Mouse (Mus musculus) hindbrain, embryonic 11.5 days (tissue): ENCODE measurements at regions not wholly inside any gene's neighbourhood (a gene's known extent, or its start where the extent isn't known, plus 50 kb on each side); places are given as distances from the start of the nearest gene placed in this dataset.

Source experiments
- ATAC-seq: fragments of 200-750 bp; cut with Nextera tagmentation; 2 replicates; pipeline ENCODE4 v1.8.0; 2017; ENCODE audit warnings: mild to moderate bottlenecking, moderate TSS enrichment, moderate library complexity; ENCODE audit not compliant: low FRiP score
- DNase-seq: peaks from one replicate; pipeline ENCODE4 v3.0.0-alpha.2; 2015; ENCODE audit warnings: low spot score
- H3K27ac ChIP-seq: fragments of 300-500 bp; sonication (generic); 2 replicates; pipeline ENCODE4 v1.5.1; 2014; ENCODE audit warnings: mild to moderate bottlenecking, low read depth, low read length
- H3K27me3 ChIP-seq: fragments of 300-500 bp; sonication (generic); 2 replicates; pipeline ENCODE4 v1.6.1; 2014; ENCODE audit warnings: mild to moderate bottlenecking, low read length, moderate library complexity, mixed read lengths; ENCODE audit not compliant: control insufficient read depth, insufficient read depth
- H3K36me3 ChIP-seq: fragments of 300-500 bp; sonication (generic); 2 replicates; pipeline ENCODE4 v1.6.1; 2014; ENCODE audit warnings: mild to moderate bottlenecking, low read length, moderate library complexity, mixed read lengths; ENCODE audit not compliant: control insufficient read depth, insufficient read depth
- H3K4me1 ChIP-seq: fragments of 300-500 bp; sonication (generic); replicated peaks from 2 replicates; pipeline ENCODE4 v1.6.1; 2014; ENCODE audit warnings: low read length, mixed read lengths; ENCODE audit not compliant: control insufficient read depth, insufficient read depth
- H3K4me2 ChIP-seq: fragments of 300-500 bp; sonication (generic); replicated peaks from 2 replicates; pipeline ENCODE4 v1.6.1; 2014; ENCODE audit warnings: mild to moderate bottlenecking, low read depth, low read length
- H3K4me3 ChIP-seq: fragments of 300-500 bp; sonication (generic); 2 replicates; pipeline ENCODE4 v1.5.1; 2014; ENCODE audit warnings: low read depth, low read length
- H3K9ac ChIP-seq: fragments of 300-500 bp; sonication (generic); 2 replicates; pipeline ENCODE4 v1.6.1; 2014; ENCODE audit warnings: low read depth, low read length
- H3K9me3 ChIP-seq: fragments of 300-500 bp; sonication (generic); 2 replicates; pipeline ENCODE4 v1.6.1; 2016; ENCODE audit warnings: low read length; ENCODE audit not compliant: control insufficient read depth
- WGBS: fragments of 180-500 bp; shearing (Covaris S2); extraction: QIAGEN DNeasy Blood & Tissue Kit; methylation state at CpG from one replicate; pipeline ENCODE4 v1.1.7; 2014; 5-methylcytosine and 5-hydroxymethylcytosine counted together

- H3K9ac ChIP-seq: no peak overlapping the region
- ATAC-seq (no peak), DNase-seq (no peak)
- H3K27ac ChIP-seq: no peak overlapping the region
- peaks cover 3% of the 10 kb centered on the region; the same call in 1 of the 2 replicates for H3K27me3 ChIP-seq
- H3K4me3 ChIP-seq: no peak overlapping the region
- no peaks in the 10 kb centered on the region for H3K9me3 ChIP-seq
- no peaks in the 10 kb centered on the region for H3K36me3 ChIP-seq
- WGBS: 67% methylated on average over 4 of the region's 4 CpGs
- no peak overlapping the region for H3K4me2 ChIP-seq
- peaks cover 9% of the 10 kb centered on the region for H3K4me1 ChIP-seq
Observed at GRCm38 (mm10) chr6:100159817-100160216, 127.5 kb downstream of the Rybp start.

GRCm38 (mm10) chr6:100159246-100159645, 128.0 kb downstream of the Rybp start:
- Histone ChIP-seq H3K9ac (no peak overlapping the region), H3K27ac (no peak overlapping the region), H3K36me3 (no peaks in the 10 kb centered on the region), H3K4me2 (no peak overlapping the region), H3K4me1 (peaks cover 8% of the 10 kb centered on the region), H3K4me3 (no peak overlapping the region), H3K9me3 (no peaks in the 10 kb centered on the region), H3K27me3 (peaks cover 3% of the 10 kb centered on the region; the same call in 1 of the 2 replicates)
- DNase-seq: no peak
- WGBS: 29% methylated on average over 1 of the region's 1 CpGs
- no peak for ATAC-seq

GRCm38 (mm10) chr6:100157288-100157687, 130.0 kb downstream of the Rybp start:
- Histone ChIP-seq H3K27ac (no peak overlapping the region), H3K27me3 (no peaks in the 10 kb centered on the region), H3K9ac (no peak overlapping the region), H3K4me2 (no peak overlapping the region), H3K9me3 (no peaks in the 10 kb centered on the region), H3K36me3 (no peaks in the 10 kb centered on the region), H3K4me1 (no peaks in the 10 kb centered on the region), H3K4me3 (no peak overlapping the region)
- DNase-seq: no peak
- 62% methylated on average over 7 of the region's 7 CpGs for WGBS
- ATAC-seq: no peak

GRCm38 (mm10) chr6:100156163-100156562, 131.1 kb downstream of the Rybp start:
- 72% methylated on average over 4 of the region's 4 CpGs for WGBS
- H3K4me1 ChIP-seq: no peaks in the 10 kb centered on the region
- no peak overlapping the region for H3K9ac ChIP-seq
- ATAC-seq: peak; percentile 49; the same call in 1 of the 2 replicates
- H3K4me3 ChIP-seq: no peak overlapping the region
- H3K4me2 ChIP-seq: no peak overlapping the region
- no peaks in the 10 kb centered on the region for H3K36me3 ChIP-seq
- H3K27me3 ChIP-seq: no peaks in the 10 kb centered on the region
- DNase-seq: no peak
- no peak overlapping the region for H3K27ac ChIP-seq
- no peaks in the 10 kb centered on the region for H3K9me3 ChIP-seq

GRCm38 (mm10) chr6:100155676-100156075, 131.6 kb downstream of the Rybp start:
- Histone ChIP-seq H3K4me3 (no peak overlapping the region), H3K36me3 (no peaks in the 10 kb centered on the region), H3K4me2 (no peak overlapping the region), H3K27ac (no peak overlapping the region), H3K9ac (no peak overlapping the region), H3K9me3 (no peaks in the 10 kb centered on the region), H3K4me1 (no peaks in the 10 kb centered on the region), H3K27me3 (no peaks in the 10 kb centered on the region)
- no peak for ATAC-seq
- no peak for DNase-seq
- 57% methylated on average over 20 of the region's 20 CpGs for WGBS

- Histone ChIP-seq H3K27me3 (peaks cover 2% of the 10 kb centered on the region; the same call in 1 of the 2 replicates), H3K27ac (no peak overlapping the region), H3K9me3 (no peaks in the 10 kb centered on the region), H3K9ac (no peak overlapping the region), H3K4me2 (no peak overlapping the region), H3K4me1 (no peaks in the 10 kb centered on the region; the same call in 1 of the 2 replicates), H3K36me3 (no peaks in the 10 kb centered on the region), H3K4me3 (no peak overlapping the region)
- WGBS: 89% methylated on average over 1 of the region's 1 CpGs
- DNase-seq (no peak), ATAC-seq (no peak)
Observed at GRCm38 (mm10) chr6:100151447-100151846, 135.8 kb downstream of the Rybp start.

- Histone ChIP-seq H3K9ac (no peak overlapping the region), H3K4me2 (no peak overlapping the region), H3K36me3 (no peaks in the 10 kb centered on the region), H3K27ac (no peak overlapping the region), H3K4me3 (no peak overlapping the region), H3K27me3 (peaks cover 5% of the 10 kb centered on the region), H3K4me1 (no peaks in the 10 kb centered on the region; the same call in 1 of the 2 replicates), H3K9me3 (no peaks in the 10 kb centered on the region)
- DNase-seq (no peak), ATAC-seq (no peak)
- WGBS: 78% methylated on average over 6 of the region's 6 CpGs
Observed at GRCm38 (mm10) chr6:100150703-100151208, 136.5 kb downstream of the Rybp start.

- H3K27me3 ChIP-seq: peaks cover 7% of the 10 kb centered on the region
- DNase-seq (no peak), ATAC-seq (no peak)
- no peaks in the 10 kb centered on the region for H3K36me3 ChIP-seq
- 84% methylated on average over 5 of the region's 5 CpGs for WGBS
- H3K9ac ChIP-seq: no peak overlapping the region
- H3K4me2 ChIP-seq: no peak overlapping the region
- no peaks in the 10 kb centered on the region for H3K9me3 ChIP-seq
- H3K4me3 ChIP-seq: no peak overlapping the region
- no peak overlapping the region for H3K27ac ChIP-seq
- peaks cover 1% of the 10 kb centered on the region; the same call in 1 of the 2 replicates for H3K4me1 ChIP-seq
Observed at GRCm38 (mm10) chr6:100149458-100149852, 137.8 kb downstream of the Rybp start.

- no peak overlapping the region for H3K27ac ChIP-seq
- WGBS: 74% methylated on average over 4 of the region's 4 CpGs
- no peak for ATAC-seq
- H3K4me2 ChIP-seq: no peak overlapping the region
- H3K9ac ChIP-seq: no peak overlapping the region
- H3K4me3 ChIP-seq: no peak overlapping the region
- no peaks in the 10 kb centered on the region for H3K36me3 ChIP-seq
- H3K4me1 ChIP-seq: peaks cover 5% of the 10 kb centered on the region
- no peaks in the 10 kb centered on the region for H3K9me3 ChIP-seq
- no peak for DNase-seq
- H3K27me3 ChIP-seq: peaks cover 7% of the 10 kb centered on the region
Observed at GRCm38 (mm10) chr6:100148751-100149457, 138.4 kb downstream of the Rybp start.
